Mouse (Mus musculus) spleen, adult 2 months (tissue): Measurements from ENCODE around the gene Tysnd1.

Experiments used
- CTCF ChIP-seq: fragments of 200-500 bp; IDR thresholded peaks from 2 replicates; pipeline ENCODE4 v1.5.1; 2011; ENCODE audit warnings: mild to moderate bottlenecking, inconsistent platforms; ENCODE audit not compliant: insufficient read depth, insufficient read length, insufficient replicate concordance; ENCODE audit errors: extremely low read depth
- POLR2A ChIP-seq: fragments of 200-500 bp; IDR thresholded peaks from 2 replicates; pipeline ENCODE4 v1.6.1; 2011; ENCODE audit warnings: low read depth, low read length, inconsistent platforms

DNA sequence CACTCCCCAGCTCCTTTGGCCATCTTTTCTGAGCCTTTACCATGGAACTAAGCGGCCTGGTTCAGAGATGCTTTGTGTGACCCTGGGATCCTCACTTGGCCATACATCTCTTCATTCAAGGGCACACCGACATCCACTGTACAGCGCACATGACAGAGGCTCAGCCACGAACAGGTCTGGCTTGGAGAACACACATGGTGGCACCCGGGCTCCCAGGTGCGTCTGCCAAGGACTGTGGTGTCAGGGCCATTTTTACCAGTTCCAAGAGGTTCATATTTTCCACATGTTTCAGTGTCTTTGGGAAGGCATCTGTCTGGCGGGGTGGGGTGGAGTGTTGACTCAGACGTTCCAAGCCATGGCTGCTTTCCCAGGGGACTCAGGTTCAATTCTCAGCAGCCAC, 47.0 kb downstream of the Tysnd1 start:
- TF ChIP-seq POLR2A: no peak
- no peak for TF ChIP-seq CTCF
